Mouse (Mus musculus) stomach, postnatal 0 days (tissue): ENCODE measurements at regions not wholly inside any gene's neighbourhood (a gene's known extent, or its start where the extent isn't known, plus 50 kb on each side); places are given as distances from the start of the nearest gene placed in this dataset.

Experiments used
- ATAC-seq: fragments of 200-750 bp; cut with Nextera tagmentation; 2 replicates; pipeline ENCODE4 v1.8.0; 2017; ENCODE audit not compliant: low FRiP score, low TSS enrichment
- DNase-seq: peaks from one replicate; pipeline ENCODE4 v3.0.0-alpha.2; 2016; ENCODE audit warnings: low spot score
- H3K27ac ChIP-seq: fragments of 300-500 bp; sonication (generic); replicated peaks from 2 replicates; pipeline ENCODE4 v1.5.1; 2014; ENCODE audit warnings: mild to moderate bottlenecking, control low read depth
- H3K27me3 ChIP-seq: fragments of 300-500 bp; sonication (generic); 2 replicates; pipeline ENCODE4 v1.6.1; 2014; ENCODE audit warnings: low read length; ENCODE audit not compliant: control insufficient read depth, insufficient read depth
- H3K36me3 ChIP-seq: fragments of 300-500 bp; sonication (generic); 2 replicates; pipeline ENCODE4 v1.6.1; 2014; ENCODE audit warnings: low read length, mixed read lengths; ENCODE audit not compliant: control insufficient read depth, insufficient read depth
- H3K4me1 ChIP-seq: fragments of 300-500 bp; sonication (generic); replicated peaks from 2 replicates; pipeline ENCODE4 v1.6.1; 2014; ENCODE audit warnings: antibody characterized with exemption; ENCODE audit not compliant: control insufficient read depth, insufficient read depth
- H3K4me2 ChIP-seq: fragments of 300-500 bp; sonication (generic); replicated peaks from 2 replicates; pipeline ENCODE4 v1.6.1; 2014; ENCODE audit warnings: low read depth, mild to moderate bottlenecking, control low read depth, moderate library complexity
- H3K4me3 ChIP-seq: fragments of 300-500 bp; sonication (generic); 2 replicates; pipeline ENCODE4 v1.5.1; 2014; ENCODE audit warnings: low read depth, low read length, control low read depth
- H3K9ac ChIP-seq: fragments of 300-500 bp; sonication (generic); 2 replicates; pipeline ENCODE4 v1.6.1; 2014; ENCODE audit warnings: mild to moderate bottlenecking, low read length, control low read depth, mixed read lengths
- H3K9me3 ChIP-seq: fragments of 300-500 bp; sonication (generic); 2 replicates; pipeline ENCODE4 v1.6.1; 2016; ENCODE audit warnings: low read length; ENCODE audit not compliant: control insufficient read depth
- CTCF ChIP-seq: IDR thresholded peaks from 2 replicates; pipeline ENCODE4 v1.5.1; 2016; ENCODE audit warnings: antibody characterized with exemption, low read depth, mild to moderate bottlenecking, moderate library complexity
- EP300 ChIP-seq: optimal IDR thresholded peaks from 2 replicates; pipeline ENCODE3; 2016; ENCODE audit warnings: antibody characterized with exemption
- WGBS: fragments of 180-500 bp; shearing (Covaris S2); extraction: QIAGEN DNeasy Blood & Tissue Kit; methylation state at CpG from one replicate; pipeline ENCODE4 v1.1.7; 2014; 5-methylcytosine and 5-hydroxymethylcytosine counted together

DNA sequence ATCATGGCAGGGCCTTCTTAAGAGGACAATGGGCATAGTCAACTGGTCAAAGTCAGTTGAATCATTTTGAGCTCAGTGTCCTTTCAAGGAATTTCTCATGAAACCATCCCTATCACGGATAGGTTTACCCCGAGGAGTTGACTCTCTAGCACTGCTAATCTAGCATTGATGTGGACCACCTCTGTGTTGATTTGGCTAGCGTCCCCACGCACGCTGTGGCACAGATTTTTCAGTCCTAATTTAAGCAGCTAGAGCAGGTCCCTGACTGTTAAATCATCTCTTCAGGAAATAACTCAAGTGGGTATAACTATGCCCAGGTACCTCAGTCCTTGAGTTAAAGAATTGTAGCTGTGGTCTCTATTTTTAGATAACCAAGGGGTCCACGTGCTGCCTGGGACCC is 80.0 kb upstream of the Galnt5 start:
- H3K27ac ChIP-seq, result no peak overlapping the region
- no peaks in the 10 kb centered on the region for H3K4me1 ChIP-seq
- DNase-seq (no peak), ATAC-seq (no peak)
- TF ChIP-seq EP300 (no peak), CTCF (no peak)
- H3K4me2 ChIP-seq, result no peak overlapping the region
- no peaks in the 10 kb centered on the region for H3K9me3 ChIP-seq
- 88% methylated on average over 6 of the region's 6 CpGs for WGBS
- H3K9ac ChIP-seq, result no peak overlapping the region
- no peaks in the 10 kb centered on the region for H3K36me3 ChIP-seq
- H3K4me3 ChIP-seq, result no peak overlapping the region
- H3K27me3 ChIP-seq, result no peaks in the 10 kb centered on the region

DNA sequence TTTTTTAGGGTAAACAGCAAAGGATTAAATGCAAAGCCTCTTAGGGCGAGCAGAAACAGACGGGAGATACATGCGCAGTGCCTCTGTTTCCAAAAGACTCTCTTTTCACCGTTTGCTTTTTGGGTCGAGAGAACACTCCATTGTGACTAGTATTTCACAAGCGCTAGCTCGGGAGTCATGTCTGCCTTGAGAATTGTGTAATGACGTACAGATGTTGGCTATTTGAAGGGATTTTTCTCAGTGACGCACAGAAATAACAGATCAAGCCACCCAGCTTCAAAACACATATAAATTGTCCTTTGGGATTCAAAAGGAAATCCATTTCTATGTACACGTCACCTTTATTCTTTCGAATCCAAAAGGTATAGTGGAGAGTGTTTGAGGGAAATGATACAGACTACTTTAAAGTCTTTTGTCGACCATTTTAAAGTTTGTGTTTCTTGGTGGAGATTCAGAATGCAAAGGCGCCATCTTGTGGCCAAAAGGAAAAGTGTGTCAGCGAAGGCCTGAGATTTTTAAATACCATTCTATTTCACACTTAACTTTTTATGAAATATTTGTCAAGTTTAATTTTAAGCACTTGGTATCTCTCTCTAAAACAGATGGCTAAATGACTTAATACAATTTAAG is 78.5 kb upstream of the Galnt5 start:
- Histone ChIP-seq H3K9me3 (no peaks in the 10 kb centered on the region), H3K36me3 (no peaks in the 10 kb centered on the region), H3K9ac (no peak overlapping the region), H3K4me3 (no peak overlapping the region), H3K27me3 (no peaks in the 10 kb centered on the region), H3K27ac (no peak overlapping the region), H3K4me1 (no peaks in the 10 kb centered on the region), H3K4me2 (peak overlapping the region; percentile 15; the same call in 1 of the 2 replicates)
- no peak for TF ChIP-seq EP300
- TF ChIP-seq CTCF, result peak; percentile 87
- 33% methylated on average over 14 of the region's 14 CpGs for WGBS
- ATAC-seq (no peak; the same call in 1 of the 2 replicates), DNase-seq (peak; percentile 51)

DNA sequence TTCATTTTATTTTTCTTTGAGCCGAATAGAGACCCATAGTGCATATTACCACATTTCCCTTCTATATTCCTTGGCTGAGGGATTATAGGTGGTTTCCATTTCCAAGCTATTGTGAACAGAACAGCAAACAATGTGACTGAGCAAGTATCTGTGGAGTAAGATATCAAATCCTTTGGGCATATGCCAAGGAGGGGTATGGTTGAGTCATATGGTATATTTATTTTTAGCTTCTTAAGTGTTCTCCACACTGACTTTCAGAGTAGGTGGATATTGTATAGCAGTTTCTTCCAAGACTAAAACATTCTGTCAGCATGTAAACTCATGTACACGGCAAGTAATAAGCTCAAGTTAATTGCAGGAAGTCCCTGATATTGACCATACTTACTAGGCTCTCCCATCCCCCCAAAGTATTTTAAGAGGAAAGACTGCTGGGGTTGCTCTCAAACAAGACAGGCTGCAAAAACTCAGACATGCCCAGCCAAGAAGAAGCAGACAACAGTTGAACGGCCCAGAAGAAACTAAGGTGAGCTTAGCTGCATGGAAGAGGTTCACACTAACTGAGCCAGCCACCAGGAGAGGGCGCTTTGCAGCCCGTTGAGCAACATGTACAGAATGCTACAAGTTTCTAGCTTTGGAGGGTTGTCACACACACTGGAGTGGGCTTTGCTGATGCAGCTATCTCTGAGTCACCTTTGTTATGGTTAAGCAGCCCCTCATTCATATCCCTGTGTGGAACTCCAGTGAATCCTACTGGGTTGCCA is 63.4 kb upstream of the Galnt5 start:
- DNase-seq (peak; percentile 26), ATAC-seq (no peak)
- Histone ChIP-seq H3K9ac (no peak overlapping the region), H3K4me2 (no peak overlapping the region), H3K4me1 (no peaks in the 10 kb centered on the region), H3K36me3 (no peaks in the 10 kb centered on the region), H3K4me3 (no peak overlapping the region), H3K9me3 (no peaks in the 10 kb centered on the region), H3K27me3 (no peaks in the 10 kb centered on the region), H3K27ac (no peak overlapping the region)
- TF ChIP-seq CTCF (peak; percentile 59), EP300 (no peak)
- 41% methylated on average over 5 of the region's 5 CpGs for WGBS
